Comparison of ENCODE assay signal across 21 mouse cellular contexts in genomic region chr1:74277883-74278537, GRCm38 (mm10). TPM values are rescaled to one million over a fixed set of nuclear protein-coding genes. Genes with fewer than 3 reads are reported as not detected.
DNase-seq lines count a peak whose midpoint lies in the region; ATAC-seq and TF ChIP-seq lines count a peak whose summit lies in the region.
"Had no signal": no experiment of that assay in that cellular context is flagged by ENCODE, and none has a peak within 500 bp of the region (broad histone marks: within the 10 kb centered on the region; RNA-seq: fewer than 3 reads in every experiment).

No protein-coding gene starts in this region.

- no peak overlapping the region for H3K9ac ChIP-seq in forebrain, embryonic 12.5 days
- H3K9ac ChIP-seq: liver, postnatal 0 days had no signal

- no peak overlapping the region for H3K27ac ChIP-seq in forebrain, embryonic 12.5 days

- peak; percentile 4 for DNase-seq in right cerebral cortex, postnatal 14 days
- no peak for DNase-seq in right cerebral cortex, adult 2 months (ENCODE audit: low spot score in 2 of 2)
- peak; percentile 92 for DNase-seq in Patski (ENCODE audit: low read depth, low spot score)
- DNase-seq in kidney, adult 9 months = peak; percentile 81
- peak; percentile 82 to 85 for DNase-seq in kidney, postnatal 36 days
- no peak for DNase-seq in c-Kit-positive CD71-positive TER-119-positive erythroid progenitor cells, embryonic 14.5 days (ENCODE audit: low spot score)
- DNase-seq: cerebellum, postnatal 25 days; heart, adult 18-20 months; layer of hippocampus, adult 9-11 months; liver, postnatal 0 days; lung, postnatal 14 days; right cerebral cortex, postnatal 25 days; thymus, postnatal 36 days had no signal

- ATAC-seq in Patski = peak; percentile 64
- no peak for ATAC-seq in forebrain, embryonic 12.5 days (ENCODE audit: low FRiP score)
- ATAC-seq in erythroblast, adult 5-6 weeks (replicated peaks; ENCODE audit: low FRiP score, poor library complexity, severe bottlenecking) = no peak
- ATAC-seq: forebrain, embryonic 16.5 days; liver, postnatal 0 days had no signal

- no peaks in the 10 kb centered on the region for H3K27me3 ChIP-seq in Patski
- H3K27me3 ChIP-seq in forebrain, embryonic 12.5 days = no peaks in the 10 kb centered on the region

- no peak overlapping the region for H3K4me2 ChIP-seq in forebrain, embryonic 12.5 days

- in situ Hi-C loops in Patski (cut with MboI; ENCODE audit: low pct_unique_long_range_greater_than_20kb) = no loop called here

- CTCF ChIA-PET in Patski (lab: Charles Lee) = interaction anchor here (1.5 to 1.7 kb wide), 2 partner anchors 9 to 73 kb away, joined by 3 to 6 read pairs; no protein-coding TSS in a partner anchor

- no peaks in the 10 kb centered on the region for H3K9me3 ChIP-seq in forebrain, embryonic 12.5 days
- H3K9me3 ChIP-seq: megakaryocyte, embryonic 14.5 days had no signal

- WGBS in forebrain, embryonic 12.5 days = 72% methylated on average over 8 of the region's 8 CpGs

- no peak for TF ChIP-seq CTCF in Patski (IDR thresholded peaks at IDR 0.05)

- H3K36me3 ChIP-seq in forebrain, embryonic 12.5 days (replicated peaks) = peaks cover 45% of the 10 kb centered on the region

- POLR2A ChIA-PET in Patski (lab: Charles Lee) = no interaction called here

- H3K4me3 ChIP-seq in forebrain, embryonic 12.5 days (replicated peaks) = no peak overlapping the region
- H3K4me3 ChIP-seq: megakaryocyte, embryonic 14.5 days had no signal

- peaks cover 4% of the 10 kb centered on the region; the same call in 1 of the 2 replicates for H3K4me1 ChIP-seq in forebrain, embryonic 12.5 days

RNA-seq across cellular contexts. Expression of gene Gpbar1, which starts 0.3 kb away (rescaled TPM):
- polyA plus RNA-seq in Patski (2021) = 1.7 TPM
- 0.18 and 0.29 TPM in 2 replicates for polyA plus RNA-seq in forebrain, embryonic 12.5 days (2016; fragmentation: Nextera tagmentation; extraction: Ambion mirVana)
- not detected in 2 replicates for total RNA-seq in erythroblast, adult 5-6 weeks (2015; ENCODE audit: low replicate concordance)
- not detected in 2 replicates for total RNA-seq in erythroblast, adult 5-6 weeks (2017; ENCODE audit: low replicate concordance)
- total RNA-seq: gastrocnemius, adult 18-20 months; heart, adult 18-20 months; left cerebral cortex, postnatal 10 days; midbrain, postnatal 0 days had no signal
- polyA plus RNA-seq: hindbrain, embryonic 11.5 days; midbrain, postnatal 0 days had no signal

RNA-seq across cellular contexts. Expression of gene Aamp, which starts 6.5 kb away (rescaled TPM):
- polyA plus RNA-seq in Patski (2021) = 257 TPM
- polyA plus RNA-seq in forebrain, embryonic 12.5 days (2016; fragmentation: Nextera tagmentation; extraction: Ambion mirVana) = 184 and 190 TPM in 2 replicates
- total RNA-seq in erythroblast, adult 5-6 weeks (2015; ENCODE audit: low replicate concordance) = 4.6 and 10.4 TPM in 2 replicates
- total RNA-seq in erythroblast, adult 5-6 weeks (2017; ENCODE audit: low replicate concordance) = 15.3 and 27.6 TPM in 2 replicates

RNA-seq across cellular contexts. Expression of gene Pnkd, which starts 6.7 kb away (rescaled TPM):
- polyA plus RNA-seq in Patski (2021) = 158 TPM
- 87.5 and 88.9 TPM in 2 replicates for polyA plus RNA-seq in forebrain, embryonic 12.5 days (2016; fragmentation: Nextera tagmentation; extraction: Ambion mirVana)
- total RNA-seq in erythroblast, adult 5-6 weeks (2015; ENCODE audit: low replicate concordance) = 7.1 and 17.7 TPM in 2 replicates
- total RNA-seq in erythroblast, adult 5-6 weeks (2017; ENCODE audit: low replicate concordance) = 2.4 TPM in 1 of 2 replicates, not detected in the other

RNA-seq across cellular contexts. Expression of gene Tmbim1, which starts 27.4 kb away (rescaled TPM):
- polyA plus RNA-seq in Patski (2021) = 28.0 TPM
- polyA plus RNA-seq in forebrain, embryonic 12.5 days (2016; fragmentation: Nextera tagmentation; extraction: Ambion mirVana) = 6.7 and 7.9 TPM in 2 replicates
- 2.1 and 4.2 TPM in 2 replicates for total RNA-seq in erythroblast, adult 5-6 weeks (2015; ENCODE audit: low replicate concordance)
- total RNA-seq in erythroblast, adult 5-6 weeks (2017; ENCODE audit: low replicate concordance) = 1.9 and 2.6 TPM in 2 replicates

RNA-seq across cellular contexts. Expression of gene Arpc2, which starts 42.1 kb away (rescaled TPM):
- 419 TPM for polyA plus RNA-seq in Patski (2021)
- 356 and 369 TPM in 2 replicates for polyA plus RNA-seq in forebrain, embryonic 12.5 days (2016; fragmentation: Nextera tagmentation; extraction: Ambion mirVana)
- 283 and 297 TPM in 2 replicates for total RNA-seq in erythroblast, adult 5-6 weeks (2015; ENCODE audit: low replicate concordance)
- 147 and 152 TPM in 2 replicates for total RNA-seq in erythroblast, adult 5-6 weeks (2017; ENCODE audit: low replicate concordance)

Comparison
In these comparisons a context has a peak if more than half of its experiments do, and no peak if none do; other contexts are left out.
1. DNase-seq: peak in right cerebral cortex, postnatal 14 days (single experiment), Patski (single experiment), kidney, adult 9 months (single experiment) and kidney, postnatal 36 days (2 of 2); none in right cerebral cortex, adult 2 months (0 of 2) and c-Kit-positive CD71-positive TER-119-positive erythroid progenitor cells, embryonic 14.5 days (single experiment).